In genomic region chr1:127444836-127445485, GRCm38 (mm10) we compare ENCODE assay signal across 10 mouse cellular contexts.
DNase-seq lines count a peak whose midpoint lies in the region; ATAC-seq lines count a peak whose summit lies in the region.
"Had no signal": no experiment of that assay in that cellular context is flagged by ENCODE, and none has a peak within 500 bp of the region (broad histone marks: within the 10 kb centered on the region; RNA-seq: fewer than 3 reads in every experiment).

No protein-coding gene starts in this region.

- H3K36me3 ChIP-seq in lung, embryonic 16.5 days (ENCODE audit: control insufficient read depth, insufficient read depth, low read length): no peaks in the 10 kb centered on the region; the same call in 1 of the 2 replicates
- peaks cover 11% of the 10 kb centered on the region; the same call in 1 of the 2 replicates for H3K36me3 ChIP-seq in intestine, embryonic 16.5 days (ENCODE audit: control insufficient read depth, insufficient read depth, low read length)

- H3K27me3 ChIP-seq in lung, embryonic 16.5 days (ENCODE audit: control insufficient read depth, insufficient read depth, low read depth, low read length): no peaks in the 10 kb centered on the region
- H3K27me3 ChIP-seq in intestine, embryonic 16.5 days (replicated peaks; ENCODE audit: control insufficient read depth, insufficient read depth, low read length): no peaks in the 10 kb centered on the region

- DNase-seq in lung, adult 18-20 months: no peak
- DNase-seq in forelimb bud, embryonic 11.5 days (ENCODE audit: low read depth, low spot score): peak; percentile 58
- peak; percentile 8 for DNase-seq in lung, postnatal 14 days
- DNase-seq in c-Kit-positive CD71-positive TER-119-positive erythroid progenitor cells, embryonic 14.5 days (ENCODE audit: low spot score): no peak
- DNase-seq in adrenal gland, postnatal 10 days: no peak
- DNase-seq: cerebellum, adult 11 months; spleen, adult 18-20 months had no signal

- 52% methylated on average over 5 of the region's 5 CpGs for WGBS in lung, embryonic 16.5 days
- 41% methylated on average over 5 of the region's 5 CpGs for WGBS in intestine, embryonic 16.5 days

- H3K9ac ChIP-seq in lung, embryonic 16.5 days (ENCODE audit: low read length): no peak overlapping the region
- H3K9ac ChIP-seq in intestine, embryonic 16.5 days (ENCODE audit: low read depth, low read length): no peak overlapping the region

- no peak overlapping the region for H3K4me2 ChIP-seq in lung, embryonic 16.5 days (ENCODE audit: low read depth, low read length)
- H3K4me2 ChIP-seq in intestine, embryonic 16.5 days (ENCODE audit: low read depth, low read length): no peak overlapping the region

- H3K9me3 ChIP-seq in lung, embryonic 16.5 days (ENCODE audit: control insufficient read depth, low read length): no peaks in the 10 kb centered on the region
- H3K9me3 ChIP-seq in intestine, embryonic 16.5 days (ENCODE audit: control insufficient read depth, low read length): no peaks in the 10 kb centered on the region

- peak; percentile 19; the same call in 1 of the 2 replicates for ATAC-seq in lung, embryonic 16.5 days (ENCODE audit: low read depth)
- ATAC-seq in intestine, embryonic 16.5 days: peak; percentile 41
- ATAC-seq in monocyte, adult 5-6 weeks (replicated peaks; ENCODE audit: insufficient number of reproducible peaks, low FRiP score, low TSS enrichment, poor library complexity, severe bottlenecking): no peak

- peaks cover 6% of the 10 kb centered on the region; the same call in 1 of the 2 replicates for H3K4me1 ChIP-seq in lung, embryonic 16.5 days (replicated peaks; ENCODE audit: control insufficient read depth, insufficient read depth, low read length)
- H3K4me1 ChIP-seq in intestine, embryonic 16.5 days (ENCODE audit: control insufficient read depth, insufficient read depth, low read length): peaks cover 12% of the 10 kb centered on the region; the same call in 1 of the 2 replicates

- no peak overlapping the region for H3K27ac ChIP-seq in lung, embryonic 16.5 days (ENCODE audit: low read length)
- peak overlapping the region; percentile 39; the same call in 1 of the 2 replicates for H3K27ac ChIP-seq in intestine, embryonic 16.5 days (ENCODE audit: low read length)

- no peak overlapping the region for H3K4me3 ChIP-seq in lung, embryonic 16.5 days (ENCODE audit: low read length)
- H3K4me3 ChIP-seq in intestine, embryonic 16.5 days (ENCODE audit: low read length): no peak overlapping the region

Comparison
In these comparisons a context has a peak if more than half of its experiments do, and no peak if none do; other contexts are left out.
1. DNase-seq: peak in forelimb bud, embryonic 11.5 days (single experiment) and lung, postnatal 14 days (single experiment); none in lung, adult 18-20 months (0 of 2), c-Kit-positive CD71-positive TER-119-positive erythroid progenitor cells, embryonic 14.5 days (single experiment) and adrenal gland, postnatal 10 days (single experiment).